Mouse (Mus musculus) embryonic fibroblast, embryonic 13.5 days (primary cell): ENCODE measurements around the gene H2-Q6. TPM values are rescaled to one million over a fixed set of nuclear protein-coding genes. Genes with fewer than 3 reads are reported as not detected.
A peak's percentile ranks its signal among the peaks of the same experiment; 100 is the strongest.
"Not testable (repeated sequence)": the region's sequence is repeated elsewhere in the genome, so short reads cannot be mapped to it uniquely, and the experiment has no call there.

ENCODE experiments used
- H3K27ac ChIP-seq: 2 replicates; pipeline ENCODE4 v1.5.1; 2012; ENCODE audit warnings: low read length, control low read depth, inconsistent platforms; ENCODE audit not compliant: insufficient read depth
- H3K4me1 ChIP-seq: 2 replicates; pipeline ENCODE4 v1.6.1; 2011; ENCODE audit warnings: low read length; ENCODE audit not compliant: control insufficient read depth, insufficient read depth
- H3K4me3 ChIP-seq: 2 replicates; pipeline ENCODE4 v1.5.1; 2011; ENCODE audit warnings: mild to moderate bottlenecking, control low read depth, low read length; ENCODE audit not compliant: insufficient read depth
- CTCF ChIP-seq: IDR thresholded peaks from 2 replicates; pipeline ENCODE4 v1.5.1; 2011; ENCODE audit warnings: mild to moderate bottlenecking, control low read depth, low read length, moderate library complexity, borderline replicate concordance; ENCODE audit not compliant: insufficient read depth
- POLR2A ChIP-seq: IDR thresholded peaks from 2 replicates; pipeline ENCODE4 v1.6.1; 2011; ENCODE audit warnings: low read depth, mild to moderate bottlenecking, control low read depth, low read length, moderate library complexity
- polyA plus RNA-seq: library from polyadenylated mRNA; stranded (reverse); fragments of >200 nt; gene quantifications from 2 replicates; pipeline ENCODE4 v1.2.4, GENCODE M21; 2011; ENCODE audit warnings: low read depth; ENCODE audit not compliant: missing spikeins, insufficient read length

Gene H2-Q6
- polyA plus RNA-seq = 0.28 and 0.32 TPM in 2 replicates

DNA sequence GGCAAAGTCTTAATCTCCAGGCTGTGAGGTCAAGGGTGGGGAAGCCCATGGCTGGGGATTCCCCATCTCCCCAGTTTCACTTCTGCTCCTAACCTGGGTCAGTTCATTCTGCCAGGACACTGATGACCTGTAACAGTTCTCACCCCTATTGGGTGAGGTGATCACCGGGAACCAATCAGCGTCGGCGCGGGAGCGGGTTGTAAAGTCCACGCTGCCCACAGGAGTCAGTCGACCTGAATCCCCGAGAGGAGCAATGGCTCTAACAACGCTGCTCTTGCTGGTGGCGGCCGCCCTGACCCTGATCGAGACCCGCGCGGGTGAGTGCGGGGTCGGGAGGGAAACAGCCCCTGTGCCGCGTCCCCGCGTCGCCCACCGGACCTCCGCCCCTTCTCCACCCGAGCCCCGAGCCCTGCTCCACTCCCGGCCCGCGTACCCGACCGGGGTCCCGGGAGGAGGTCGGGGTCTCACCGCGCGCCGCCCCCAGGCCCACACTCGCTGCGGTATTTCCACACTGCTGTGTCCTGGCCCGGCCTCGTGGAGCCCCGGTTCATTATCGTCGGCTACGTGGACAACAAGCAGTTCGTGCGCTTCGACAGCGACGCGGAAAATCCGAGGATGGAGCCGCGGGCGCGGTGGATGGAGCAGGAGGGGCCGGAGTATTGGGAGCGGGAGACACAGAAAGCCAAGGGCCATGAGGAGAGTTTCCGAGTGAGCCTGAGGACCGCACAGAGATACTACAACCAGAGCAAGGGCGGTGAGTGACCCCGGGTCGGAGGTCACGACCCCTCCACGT lies at the start of gene H2-Q6:
TSS of gene H2-Q6 (plus strand) at position 227 of the 793 bp plus-strand sequence.
- not testable (repeated sequence) for H3K4me3 ChIP-seq, H3K4me1 ChIP-seq, H3K27ac ChIP-seq

DNA sequence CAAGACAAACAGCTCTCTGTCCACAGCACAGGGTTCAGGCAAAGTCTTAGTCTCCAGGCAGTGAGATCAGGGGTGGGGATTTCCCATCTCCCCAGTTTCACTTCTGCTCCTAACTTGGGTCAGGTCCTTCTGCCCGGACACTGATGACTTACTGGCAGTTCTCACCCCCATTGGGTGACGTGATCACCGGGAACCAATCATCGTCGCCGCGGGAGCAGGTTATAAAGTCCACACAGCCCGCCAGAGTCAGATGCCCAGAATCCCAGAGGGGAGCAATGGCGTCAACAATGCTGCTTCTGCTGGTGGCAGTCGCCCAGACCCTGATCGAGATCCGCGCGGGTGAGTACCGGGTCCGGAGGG lies 45.3 kb upstream of the H2-Q6 start, which contains the start of gene H2-Q4:
TSS of gene H2-Q4 (plus strand) at position 249 of the 360 bp plus-strand sequence.
- Histone ChIP-seq H3K27ac (no peak within 1 kb of the TSS), H3K4me1 (no peaks in the 10 kb centered on the region), H3K4me3 (peak within 1 kb of the TSS; percentile 35)
- TF ChIP-seq POLR2A (peak; percentile 66), CTCF (no peak)

- H3K27ac ChIP-seq = no peak overlapping the region
- TF ChIP-seq CTCF = no peak
- no peak for TF ChIP-seq POLR2A
Observed at GRCm38 (mm10) chr17:35379729-35380451, 44.8 kb upstream of the H2-Q6 start.

GRCm38 (mm10) chr17:35389796-35390195 lies 34.9 kb upstream of the H2-Q6 start:
- not testable (repeated sequence) for H3K4me3 ChIP-seq, H3K27ac ChIP-seq, H3K4me1 ChIP-seq

More at GRCm38 (mm10) chr17:35379729-35380451, 44.8 kb upstream of the H2-Q6 start:
- H3K4me3 ChIP-seq = peak overlapping the region; percentile 35
- no peaks in the 10 kb centered on the region for H3K4me1 ChIP-seq

DNA sequence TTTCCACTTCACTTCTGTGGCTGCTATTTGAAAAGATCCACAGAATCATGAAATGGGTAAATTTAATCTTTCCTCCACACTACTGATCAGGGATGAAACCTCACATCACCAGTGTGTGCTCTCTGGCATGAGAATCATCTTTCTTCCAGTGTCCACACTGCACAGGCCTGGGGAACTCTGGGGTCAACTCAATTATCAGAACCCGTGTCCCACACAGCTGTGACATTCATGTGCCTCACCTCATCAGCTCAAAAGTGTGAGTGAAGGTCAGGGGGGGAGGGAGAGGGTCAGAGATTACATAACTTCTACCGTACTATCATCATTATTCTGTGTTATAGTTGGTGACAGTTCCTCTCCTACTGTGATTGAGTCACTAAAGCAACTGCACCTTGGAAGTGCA lies 32.0 kb upstream of the H2-Q6 start:
- H3K4me1 ChIP-seq, H3K4me3 ChIP-seq: not testable (repeated sequence)

GRCm38 (mm10) chr17:35393864-35394800 lies 30.5 kb upstream of the H2-Q6 start:
- not testable (repeated sequence) for H3K4me3 ChIP-seq, H3K27ac ChIP-seq, H3K4me1 ChIP-seq

More for the DNA sequence above, 32.0 kb upstream of the H2-Q6 start:
- H3K27ac ChIP-seq = not testable (repeated sequence)

- H3K4me3 ChIP-seq, H3K4me1 ChIP-seq, H3K27ac ChIP-seq: not testable (repeated sequence)
Observed at GRCm38 (mm10) chr17:35396956-35397355, 27.7 kb upstream of the H2-Q6 start.

DNA sequence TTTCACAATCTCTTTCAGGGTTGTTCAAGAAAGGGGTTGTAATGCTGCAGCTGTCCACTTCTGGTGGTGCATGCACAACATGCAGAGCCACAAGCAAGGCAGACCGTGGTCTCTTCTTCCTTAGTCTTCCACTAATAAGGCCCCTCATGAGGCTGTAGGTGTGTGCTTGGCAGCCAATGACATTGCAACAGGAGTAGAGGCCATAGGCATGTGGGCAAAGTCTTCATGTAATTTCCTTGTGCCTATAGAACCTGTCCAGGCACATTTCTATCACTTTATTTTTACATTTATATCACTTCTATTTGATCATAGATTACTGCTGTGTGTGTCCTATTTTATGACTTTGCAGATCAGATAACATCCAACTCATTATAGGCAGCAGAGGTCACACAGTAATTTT lies 11.6 kb upstream of the H2-Q6 start:
- not testable (repeated sequence) for H3K4me3 ChIP-seq, H3K4me1 ChIP-seq, H3K27ac ChIP-seq

DNA sequence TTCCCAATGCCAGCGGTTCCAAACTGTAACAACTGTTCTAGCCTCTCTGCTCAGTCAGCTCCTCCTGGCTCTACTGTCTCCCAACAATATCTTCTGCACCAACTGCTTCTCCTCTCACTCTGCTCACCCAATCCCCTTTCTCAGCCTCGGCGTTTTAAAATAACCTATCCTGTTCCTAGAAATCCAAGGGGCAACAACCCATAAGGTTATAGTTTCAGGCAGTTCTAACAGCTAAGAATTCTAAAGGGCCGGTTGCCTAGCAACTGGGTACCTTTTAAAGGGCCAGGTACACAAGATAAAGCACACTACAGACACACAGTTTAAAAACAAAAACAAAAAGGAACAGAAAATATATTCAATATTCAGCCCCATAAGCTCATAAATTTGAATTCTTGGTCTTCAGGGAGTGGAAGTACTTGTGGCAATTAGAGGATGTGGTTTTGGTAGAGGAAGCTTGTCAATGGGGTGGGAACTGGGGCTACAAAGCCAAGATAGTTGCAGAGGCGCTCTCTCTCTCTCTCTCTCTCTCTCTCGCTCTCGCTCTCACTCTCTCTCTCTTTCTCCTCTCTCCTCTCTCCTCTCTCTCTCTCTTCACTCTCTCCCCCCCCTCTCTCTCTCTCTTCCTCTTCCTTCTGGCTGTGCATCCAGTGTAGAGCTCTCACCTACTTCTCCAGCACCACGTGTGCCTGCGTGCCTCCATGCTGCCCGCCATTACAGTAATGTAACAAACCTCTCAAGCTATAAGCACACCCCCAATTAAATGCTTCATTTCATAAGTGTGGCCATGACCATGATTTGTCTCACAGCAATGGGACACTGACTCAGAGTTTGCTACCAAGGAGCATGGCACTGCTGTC lies 9.1 kb upstream of the H2-Q6 start:
- not testable (repeated sequence) for H3K4me3 ChIP-seq, H3K4me1 ChIP-seq, H3K27ac ChIP-seq

GRCm38 (mm10) chr17:35418772-35419171 lies 5.9 kb upstream of the H2-Q6 start:
- H3K4me3 ChIP-seq = no peak overlapping the region
- TF ChIP-seq CTCF (no peak), POLR2A (no peak)
- no peak overlapping the region for H3K27ac ChIP-seq
- H3K4me1 ChIP-seq = no peaks in the 10 kb centered on the region

DNA sequence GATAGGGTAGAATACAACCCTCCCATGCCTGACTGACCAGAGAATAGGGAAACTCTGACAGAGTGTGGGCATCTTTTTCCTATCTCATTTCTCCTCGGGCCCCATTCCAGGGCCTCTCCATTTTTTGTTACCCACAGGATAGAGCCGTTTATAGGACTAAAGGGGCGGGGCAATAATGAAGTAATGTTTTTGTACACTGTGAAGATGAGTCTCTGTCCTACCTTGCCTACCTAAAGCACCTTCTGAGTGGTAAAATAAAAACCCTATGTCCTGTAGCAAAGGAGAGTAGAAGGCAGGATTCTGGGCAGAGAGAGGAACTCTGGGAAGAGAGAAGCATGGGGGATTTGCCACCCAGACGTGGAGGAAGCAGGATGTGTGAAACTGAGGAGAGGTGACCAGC lies 5.1 kb upstream of the H2-Q6 start:
- H3K4me1 ChIP-seq, H3K4me3 ChIP-seq, H3K27ac ChIP-seq: not testable (repeated sequence)

- H3K4me3 ChIP-seq, H3K4me1 ChIP-seq, H3K27ac ChIP-seq: not testable (repeated sequence)
Observed at GRCm38 (mm10) chr17:35420206-35420810, 4.3 kb upstream of the H2-Q6 start.

DNA sequence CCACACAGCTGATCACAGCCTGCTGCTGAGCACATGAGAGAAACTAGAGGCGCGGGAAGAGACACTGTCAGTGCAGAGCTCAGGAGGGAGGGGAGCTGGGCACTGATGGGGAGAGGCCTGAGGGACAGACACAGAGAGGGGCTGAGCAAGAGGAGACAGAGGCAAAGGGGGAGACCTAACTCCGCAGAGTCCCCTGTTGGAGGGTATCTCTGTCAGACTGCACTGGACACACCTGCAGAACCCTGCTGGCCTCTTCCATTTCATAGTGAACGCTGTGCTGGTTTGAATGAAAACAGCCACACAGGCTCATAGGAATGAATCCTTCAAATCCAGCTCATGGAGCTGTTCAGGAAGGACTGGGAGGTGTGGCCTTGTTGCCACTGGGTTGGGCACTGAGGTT lies 3.3 kb upstream of the H2-Q6 start:
- H3K4me1 ChIP-seq, H3K27ac ChIP-seq, H3K4me3 ChIP-seq: not testable (repeated sequence)
